Mouse (Mus musculus) bone marrow, adult 2 months (tissue): ENCODE results near the gene Atp8a2. TPM values are rescaled to one million over a fixed set of nuclear protein-coding genes. Genes with fewer than 3 reads are reported as not detected.
A peak's percentile ranks its signal among the peaks of the same experiment; 100 is the strongest.

Experiments used
- H3K27ac ChIP-seq: fragments of 200-500 bp; 2 replicates; pipeline ENCODE4 v1.5.1; 2012; ENCODE audit warnings: low read depth, mild to moderate bottlenecking, control low read depth, inconsistent platforms, low read length; ENCODE audit not compliant: control insufficient read depth, poor library complexity, insufficient read depth
- H3K4me1 ChIP-seq: fragments of 200-500 bp; 2 replicates; pipeline ENCODE4 v1.6.1; 2011; ENCODE audit warnings: low read length; ENCODE audit not compliant: control insufficient read depth, insufficient read depth
- H3K4me3 ChIP-seq: fragments of 200-500 bp; replicated peaks from 2 replicates; pipeline ENCODE3; 2011; ENCODE audit warnings: mild to moderate bottlenecking, low read depth, low read length, control low read depth; ENCODE audit not compliant: control insufficient read depth
- CTCF ChIP-seq: fragments of 200-500 bp; IDR thresholded peaks from 2 replicates; pipeline ENCODE4 v1.5.1; 2011; ENCODE audit warnings: low read length, control low read depth; ENCODE audit not compliant: control insufficient read depth, insufficient read depth
- POLR2A ChIP-seq: fragments of 200-500 bp; IDR thresholded peaks from 2 replicates; pipeline ENCODE4 v1.6.1; 2011; ENCODE audit warnings: low read depth, mild to moderate bottlenecking, control low read depth, low read length, borderline replicate concordance; ENCODE audit not compliant: control insufficient read depth
- WGBS: fragments of 180-500 bp; shearing (Covaris S2); methylation state at CpG from one replicate; pipeline ENCODE4 v1.1.7; 2018; 5-methylcytosine and 5-hydroxymethylcytosine counted together
- polyA plus RNA-seq: library from polyadenylated mRNA; stranded (reverse); fragments of >200 nt; gene quantifications from 2 replicates; pipeline ENCODE4 v1.2.4, GENCODE M21; 2011; ENCODE audit warnings: low replicate concordance; ENCODE audit not compliant: missing spikeins, insufficient read depth, insufficient read length

The Atp8a2 gene
- polyA plus RNA-seq, 1 experiment, result 0.20 TPM

GRCm38 (mm10) chr14:59709505-59710335, 487.3 kb downstream of the Atp8a2 start:
- WGBS, result 77% methylated on average over 3 of the region's 3 CpGs
- H3K4me3 ChIP-seq, result no peak overlapping the region
- no peaks in the 10 kb centered on the region for H3K4me1 ChIP-seq
- H3K27ac ChIP-seq, result no peak overlapping the region
- TF ChIP-seq CTCF (no peak), POLR2A (no peak)

- 76% methylated on average over 7 of the region's 7 CpGs for WGBS
- H3K4me1 ChIP-seq, result no peaks in the 10 kb centered on the region
- H3K27ac ChIP-seq, result no peak overlapping the region
- no peak overlapping the region for H3K4me3 ChIP-seq
- no peak for TF ChIP-seq POLR2A
- TF ChIP-seq CTCF, result no peak
Observed at GRCm38 (mm10) chr14:59708009-59708408, 489.0 kb downstream of the Atp8a2 start.

GRCm38 (mm10) chr14:59705326-59706058, 491.5 kb downstream of the Atp8a2 start:
- WGBS, result 70% methylated on average over 13 of the region's 13 CpGs
- H3K27ac ChIP-seq, result no peak overlapping the region
- TF ChIP-seq POLR2A (no peak), CTCF (no peak)
- H3K4me1 ChIP-seq, result no peaks in the 10 kb centered on the region
- no peak overlapping the region for H3K4me3 ChIP-seq

DNA sequence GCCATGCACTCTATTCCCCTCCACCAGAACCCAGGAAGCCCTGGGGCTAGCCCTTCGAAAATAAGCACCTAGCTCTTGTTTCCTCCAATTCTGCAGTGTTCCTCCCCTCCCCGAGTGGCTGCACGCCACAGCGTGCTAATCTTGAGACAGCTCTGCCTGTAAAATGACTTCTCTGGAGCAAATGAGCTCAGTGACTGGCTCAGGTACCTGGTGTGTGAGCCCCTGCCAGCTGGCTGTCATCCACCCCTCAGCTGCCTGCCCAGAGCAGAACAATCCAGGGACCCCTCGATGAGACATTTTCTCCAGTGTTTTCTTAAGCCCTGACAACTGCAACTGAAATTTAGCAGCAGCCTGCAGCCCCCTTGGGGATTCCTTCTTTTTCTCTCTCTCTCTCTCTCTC, 495.5 kb downstream of the Atp8a2 start:
- WGBS, result 38% methylated on average over 5 of the region's 5 CpGs
- TF ChIP-seq POLR2A, result no peak
- TF ChIP-seq CTCF, result no peak
- H3K4me1 ChIP-seq, result no peaks in the 10 kb centered on the region
- H3K27ac ChIP-seq, result no peak overlapping the region
- no peak overlapping the region for H3K4me3 ChIP-seq

DNA sequence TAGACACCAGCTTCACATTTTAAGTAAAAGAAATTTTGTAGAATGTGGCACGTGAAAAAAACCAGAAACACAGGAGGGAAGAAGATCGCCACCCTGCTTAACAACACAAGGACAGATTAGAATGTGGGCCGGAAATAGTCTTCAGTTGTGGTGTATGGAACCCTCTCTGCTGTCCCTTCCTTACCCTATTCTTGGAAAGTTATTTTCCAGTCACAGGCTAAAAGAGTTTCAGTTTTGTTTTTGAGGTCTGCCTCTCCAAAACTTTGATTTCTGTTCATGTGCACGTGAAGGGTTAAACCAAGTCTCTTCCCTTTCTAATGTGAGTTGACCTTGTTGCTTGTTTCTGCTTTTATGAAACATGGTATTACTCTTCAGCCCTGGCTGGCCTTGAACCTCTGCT, 501.8 kb downstream of the Atp8a2 start:
- 28% methylated on average over 4 of the region's 4 CpGs for WGBS
- peaks cover 5% of the 10 kb centered on the region; the same call in 1 of the 2 replicates for H3K4me1 ChIP-seq
- TF ChIP-seq CTCF (no peak), POLR2A (no peak)
- H3K4me3 ChIP-seq, result no peak overlapping the region
- no peak overlapping the region for H3K27ac ChIP-seq

- Histone ChIP-seq H3K4me1 (peaks cover 5% of the 10 kb centered on the region; the same call in 1 of the 2 replicates), H3K27ac (no peak overlapping the region), H3K4me3 (no peak overlapping the region)
- 70% methylated on average over 6 of the region's 6 CpGs for WGBS
- TF ChIP-seq CTCF (no peak), POLR2A (no peak)
Observed at GRCm38 (mm10) chr14:59692164-59692563, 504.8 kb downstream of the Atp8a2 start.

DNA sequence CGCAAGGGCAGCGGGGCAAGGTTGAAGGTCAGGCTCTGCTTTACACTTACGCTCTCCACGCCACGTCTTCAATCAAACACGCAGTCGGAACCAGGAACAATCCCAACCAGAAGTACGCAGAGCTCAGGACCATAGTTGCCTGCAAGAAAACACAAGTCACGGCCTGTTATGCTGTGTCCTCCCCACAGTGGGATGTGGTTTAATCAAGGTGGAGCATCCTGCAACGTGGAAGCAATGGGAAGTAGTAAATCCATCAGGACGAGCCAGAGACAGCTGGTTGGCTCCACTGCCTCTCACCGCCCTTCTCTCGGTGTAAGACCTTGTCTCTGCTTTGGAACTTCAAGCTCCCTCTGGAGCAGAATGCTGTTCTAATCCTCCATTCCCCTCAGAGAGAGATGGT, 505.6 kb downstream of the Atp8a2 start:
- WGBS, result 82% methylated on average over 13 of the region's 13 CpGs
- TF ChIP-seq POLR2A (no peak), CTCF (no peak)
- Histone ChIP-seq H3K27ac (peak overlapping the region; percentile 22), H3K4me3 (no peak overlapping the region), H3K4me1 (peaks cover 5% of the 10 kb centered on the region; the same call in 1 of the 2 replicates)

GRCm38 (mm10) chr14:59690954-59691353, 506.0 kb downstream of the Atp8a2 start:
- TF ChIP-seq POLR2A (no peak), CTCF (no peak)
- no peak overlapping the region for H3K4me3 ChIP-seq
- peak overlapping the region; percentile 22 for H3K27ac ChIP-seq
- peaks cover 5% of the 10 kb centered on the region; the same call in 1 of the 2 replicates for H3K4me1 ChIP-seq
- WGBS, result 11% methylated on average over 12 of the region's 12 CpGs
